Mouse (Mus musculus) neutrophil, adult 5-6 weeks (primary cell): ENCODE measurements around the gene Zfp362. TPM values are rescaled to one million over a fixed set of nuclear protein-coding genes. Genes with fewer than 3 reads are reported as not detected.
A peak's percentile ranks its signal among the peaks of the same experiment; 100 is the strongest.

ENCODE experiments used
- ATAC-seq: fragments of 151-379, 151-347 bp; 2 replicates; pipeline ENCODE4 v1.8.0; 2017; ENCODE audit warnings: mild to moderate bottlenecking, moderate TSS enrichment; ENCODE audit not compliant: insufficient number of reproducible peaks, poor library complexity, low FRiP score, severe bottlenecking; ENCODE audit errors: extremely low read depth
- total RNA-seq: library from RNA; stranded (forward); fragments of 200-1000 nt; gene quantifications from 2 replicates; pipeline ENCODE4 v1.2.3, GENCODE M21; 2017

Gene Zfp362
- total RNA-seq, 1 experiment from 2014 or later = 7.8 TPM

GRCm38 (mm10) chr4:128773820-128774219 is 32.0 kb downstream of the Zfp362 start:
- no peak for ATAC-seq

DNA sequence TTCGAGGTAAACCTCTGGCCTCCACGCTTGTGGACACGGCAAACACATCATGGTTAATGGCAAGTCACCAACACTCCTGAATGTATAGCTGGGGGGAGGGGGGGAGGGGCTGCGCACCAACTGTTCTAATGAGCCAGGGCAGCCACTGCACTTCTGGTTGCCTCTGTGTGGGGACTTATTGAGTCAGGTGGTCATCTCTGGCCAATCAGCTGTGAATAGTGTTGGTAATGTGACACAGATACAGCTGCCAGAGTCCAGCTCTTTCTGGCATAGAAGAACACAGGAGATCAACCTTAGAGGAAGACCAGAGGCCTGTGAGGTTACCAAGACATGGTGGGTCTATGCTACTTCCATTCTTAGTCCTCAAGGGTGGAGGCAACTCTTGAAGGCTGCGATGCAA is 35.1 kb downstream of the Zfp362 start:
- ATAC-seq = no peak

DNA sequence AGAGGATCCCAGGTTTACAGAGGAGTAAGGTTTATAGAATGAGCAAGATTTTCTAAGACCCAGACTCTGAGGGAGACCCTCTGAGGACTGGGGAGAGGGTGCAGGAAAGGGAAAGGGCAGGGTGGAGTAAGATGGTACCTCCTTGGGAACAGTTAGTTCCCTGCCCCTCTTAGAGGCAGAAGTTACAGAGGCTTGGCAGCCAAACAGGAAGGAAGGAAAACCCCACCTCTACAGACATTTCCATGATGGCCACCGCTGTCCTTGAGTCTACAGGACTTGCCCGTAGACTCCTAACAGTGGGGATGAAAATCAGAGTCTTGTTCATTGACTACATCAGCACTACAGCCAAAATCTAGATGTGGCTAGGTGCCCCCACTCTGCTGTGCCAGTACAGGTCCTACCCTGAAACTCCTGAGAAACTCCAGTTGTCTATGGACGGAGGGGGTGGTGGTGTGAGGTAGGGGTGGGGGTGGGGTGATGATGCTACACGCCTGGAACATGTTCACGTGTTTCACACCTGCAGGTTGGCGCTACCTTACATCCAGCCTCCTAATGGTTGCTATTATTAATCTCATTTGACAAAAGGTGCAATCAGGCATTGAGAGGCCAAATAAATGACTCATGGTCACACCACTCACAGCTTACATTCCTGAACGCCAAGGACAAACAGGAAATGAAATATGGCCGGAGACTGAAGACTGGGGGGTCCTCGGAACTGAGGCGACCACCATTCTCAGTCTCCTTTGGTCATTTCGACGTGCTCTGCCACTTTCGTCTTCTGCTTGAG is 36.1 kb downstream of the Zfp362 start:
- no peak for ATAC-seq

DNA sequence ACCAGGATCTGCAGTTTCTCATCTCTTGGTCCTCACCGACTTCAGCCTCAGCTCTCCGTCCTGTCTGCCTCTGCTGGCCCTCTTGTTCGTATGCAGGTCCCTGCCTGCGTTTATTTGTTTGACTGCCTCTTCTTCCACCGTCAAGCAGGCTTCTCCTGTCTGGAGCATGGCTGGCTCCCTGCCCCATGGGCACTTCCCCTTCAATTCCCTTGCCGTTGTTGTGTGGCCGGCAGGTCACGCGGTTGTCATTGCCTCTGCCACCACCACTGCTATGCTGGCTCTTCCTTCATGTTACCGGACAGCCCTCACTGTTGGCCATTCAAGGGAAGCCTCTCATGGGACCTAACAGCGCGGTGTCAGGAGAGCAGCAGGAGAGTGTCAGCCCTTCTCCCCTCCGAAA is 37.7 kb downstream of the Zfp362 start:
- 0 out of 2 replicates have a peak, but pooled peaks have one; percentile 3 for ATAC-seq

GRCm38 (mm10) chr4:128766929-128767328 is 38.9 kb downstream of the Zfp362 start:
- no peak for ATAC-seq

- ATAC-seq = no peak
Observed at GRCm38 (mm10) chr4:128760029-128760428, 45.8 kb downstream of the Zfp362 start.

DNA sequence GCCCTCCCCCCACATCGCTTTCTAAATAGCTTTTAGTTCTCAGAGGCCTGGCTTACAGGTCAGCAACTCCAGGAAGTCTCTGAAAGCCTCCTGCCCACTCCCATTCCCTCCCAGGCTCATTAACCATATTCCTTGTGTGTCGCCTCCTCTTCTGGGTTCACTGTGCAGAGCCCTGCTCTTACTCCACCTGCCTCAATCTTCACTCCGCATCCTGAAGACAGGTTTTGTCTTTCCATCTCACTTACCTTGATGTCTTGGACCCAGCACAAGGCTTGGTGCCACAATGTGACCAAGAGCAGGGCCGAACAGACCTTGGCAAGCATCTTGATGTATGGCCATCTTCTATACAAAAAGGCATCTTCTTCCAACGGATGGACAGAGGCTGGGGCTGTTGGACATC is 46.6 kb downstream of the Zfp362 start:
- no peak for ATAC-seq

DNA sequence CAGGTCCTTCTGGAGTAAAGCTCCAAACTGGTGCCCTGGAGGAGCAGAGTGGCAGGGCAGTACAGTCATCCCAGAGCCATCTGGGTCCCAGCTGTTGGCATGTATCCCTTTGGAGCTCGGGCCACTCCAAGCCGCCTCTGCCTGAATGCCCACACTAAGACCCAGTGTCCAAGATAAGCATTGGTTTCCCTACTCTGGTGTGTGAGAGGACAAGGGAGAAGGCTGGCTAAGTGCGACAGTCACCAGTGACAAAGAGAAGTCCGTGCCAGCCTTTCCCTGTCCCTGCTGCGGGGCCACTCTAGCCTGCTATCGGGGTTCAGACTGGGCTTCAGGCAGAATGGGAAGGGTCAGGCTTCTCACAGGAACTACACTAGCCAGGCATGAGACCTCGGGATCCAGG is 49.9 kb downstream of the Zfp362 start:
- ATAC-seq = no peak

DNA sequence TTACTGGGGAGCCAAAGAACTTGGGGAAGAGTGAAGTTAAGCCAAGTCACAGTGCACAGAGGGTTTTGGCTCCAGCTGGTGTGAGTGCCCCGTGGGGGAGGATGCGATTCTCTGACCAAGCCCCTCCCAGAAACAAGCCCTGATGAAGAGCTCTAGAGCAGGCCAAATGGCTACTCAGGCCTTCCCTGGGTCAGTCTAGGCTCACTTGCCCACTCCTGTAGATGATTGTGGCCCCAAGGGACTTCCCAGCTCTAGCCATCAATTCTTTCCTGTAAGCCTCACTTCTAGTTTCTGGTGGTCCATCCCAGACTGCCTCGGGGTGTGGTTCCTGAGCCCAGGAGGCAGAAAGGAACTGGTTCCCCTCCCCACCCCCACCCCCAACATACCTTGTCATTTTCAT is 50.8 kb downstream of the Zfp362 start, which contains the start of gene A3galt2:
TSS of gene A3galt2 (plus strand) at position 301 of the 400 bp plus-strand sequence.
- ATAC-seq = no peak

DNA sequence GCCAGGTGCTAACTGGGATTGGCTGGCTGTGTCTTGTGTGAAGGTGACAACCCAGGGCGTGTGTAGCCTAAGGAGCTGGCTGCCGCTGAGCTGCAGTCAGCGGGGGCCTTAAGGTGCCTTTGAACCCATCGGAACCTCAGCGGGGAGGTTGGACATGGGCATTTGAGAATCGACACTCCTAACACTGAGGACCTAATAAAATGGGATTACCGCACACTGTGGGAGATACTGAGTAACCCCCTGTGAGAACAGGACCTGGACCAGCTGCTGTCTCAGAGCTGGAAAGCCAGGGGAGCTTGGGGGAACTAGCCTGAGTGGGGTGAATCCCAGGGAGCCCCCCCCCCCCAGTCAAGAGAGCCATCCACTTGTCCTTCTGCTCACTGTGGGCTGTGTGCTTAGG is 52.3 kb downstream of the Zfp362 start:
- ATAC-seq = no peak

DNA sequence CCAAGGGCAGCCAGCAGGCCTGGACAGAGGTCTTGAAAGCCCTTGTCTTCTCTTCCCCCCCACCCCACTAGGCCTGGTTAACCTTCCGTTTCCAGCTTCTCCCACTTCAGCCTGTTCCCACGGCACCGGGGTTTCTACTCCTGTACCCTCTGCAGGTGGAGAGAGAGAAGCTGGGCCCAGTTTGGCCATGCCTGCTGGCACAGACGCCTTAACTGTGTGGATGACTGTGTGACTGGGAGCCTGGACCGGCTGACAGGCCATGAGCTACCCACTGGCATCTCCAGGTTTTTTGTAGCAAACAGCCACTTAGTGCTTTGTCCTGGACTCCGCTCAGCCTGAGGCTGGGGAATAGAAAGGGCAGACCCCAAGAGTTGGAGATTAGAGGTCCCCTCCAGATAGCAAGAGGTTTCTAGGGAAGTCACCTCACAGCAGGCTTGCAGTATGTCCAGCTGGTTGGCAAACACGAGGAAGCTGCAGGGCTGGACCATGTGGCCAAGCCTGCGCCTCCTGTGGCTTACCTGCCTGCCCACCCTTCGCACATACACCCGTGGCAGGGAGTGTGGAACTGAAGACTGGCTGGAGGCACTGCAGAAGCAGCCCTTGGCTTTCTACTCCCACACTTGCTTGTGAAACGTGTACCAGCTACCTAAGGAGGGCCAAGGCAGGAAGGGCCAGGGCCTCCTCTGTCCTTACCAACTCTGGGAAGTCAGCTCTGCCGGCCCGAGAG is 53.7 kb downstream of the Zfp362 start:
- ATAC-seq = no peak

GRCm38 (mm10) chr4:128751006-128751405 is 54.8 kb downstream of the Zfp362 start:
- ATAC-seq = no peak

GRCm38 (mm10) chr4:128748309-128748708 is 57.5 kb downstream of the Zfp362 start:
- ATAC-seq = no peak

DNA sequence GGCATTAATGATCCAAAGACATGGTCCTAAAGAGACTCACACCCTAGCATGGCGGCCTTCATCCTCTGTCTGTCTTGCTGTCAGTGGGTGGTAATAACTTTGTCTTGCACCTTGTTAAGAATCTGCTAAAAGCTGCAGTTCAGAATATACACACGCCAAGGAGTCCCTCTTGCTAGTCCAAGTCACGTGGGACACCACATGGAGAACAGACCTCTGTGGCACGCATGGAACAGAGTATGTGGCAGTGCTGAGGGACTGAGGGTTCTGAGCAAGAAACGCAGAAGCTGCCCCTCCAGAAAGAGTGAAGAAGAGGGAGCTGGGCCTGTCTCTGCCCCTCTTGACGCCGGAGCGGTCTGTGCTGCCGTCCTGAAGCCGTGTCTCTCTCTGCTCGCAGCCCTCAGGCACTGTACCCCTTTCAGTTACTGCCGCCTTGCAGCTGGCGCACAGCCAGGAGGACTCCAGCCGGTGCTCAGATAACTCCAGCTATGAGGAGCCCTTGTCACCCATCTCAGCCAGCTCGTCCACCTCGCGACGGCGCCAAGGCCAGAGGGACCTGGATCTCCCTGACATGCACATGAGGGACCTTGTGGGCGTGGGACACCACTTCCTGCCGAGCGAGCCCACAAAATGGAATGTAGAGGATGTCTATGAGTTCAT is 58.1 kb downstream of the Zfp362 start:
- no peak for ATAC-seq

DNA sequence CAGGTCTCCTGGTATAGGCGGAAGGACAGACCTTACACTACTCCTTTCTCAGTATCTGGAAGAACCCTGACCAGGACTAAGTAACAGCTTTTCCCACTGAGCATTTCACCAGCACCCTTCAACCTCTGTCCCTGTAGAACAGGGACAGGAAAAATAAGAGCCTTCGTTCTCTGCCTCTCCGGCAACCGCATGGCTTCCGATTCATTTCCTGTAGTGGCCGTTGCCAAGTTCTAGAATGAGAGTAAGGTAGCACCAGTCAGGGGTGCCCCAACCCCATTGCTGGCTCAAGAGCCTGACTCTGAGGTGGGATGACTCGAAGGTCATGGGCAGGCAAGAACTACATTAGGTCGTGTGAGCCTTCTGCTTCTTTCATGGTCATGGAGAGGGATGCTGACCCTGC is 60.7 kb downstream of the Zfp362 start:
- no peak for ATAC-seq

DNA sequence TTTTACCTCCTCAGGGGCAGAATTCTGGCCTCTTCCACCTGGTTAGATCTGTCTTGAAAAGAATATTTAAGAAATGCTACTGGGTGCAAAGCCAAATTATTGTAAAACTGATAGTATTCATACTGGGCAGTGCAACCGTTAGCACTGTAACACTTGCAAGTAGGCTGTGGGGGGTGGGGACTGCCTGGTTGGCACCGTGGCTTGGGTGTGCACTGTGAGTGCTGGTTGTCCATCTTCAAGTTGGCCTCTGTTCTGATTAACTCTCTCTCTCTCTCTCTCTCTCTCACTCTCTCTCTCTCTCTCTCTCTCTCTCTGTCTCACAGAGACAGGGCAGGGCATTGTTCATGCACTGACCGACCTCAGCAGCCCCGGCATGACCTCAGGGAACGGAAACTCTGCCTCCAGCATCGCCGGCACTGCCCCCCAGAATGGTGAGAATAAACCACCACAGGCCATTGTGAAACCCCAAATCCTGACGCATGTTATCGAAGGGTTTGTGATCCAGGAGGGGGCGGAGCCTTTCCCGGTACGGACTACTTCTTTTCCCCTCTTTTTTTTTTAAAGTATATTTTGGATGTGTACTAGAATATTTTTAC is 62.7 kb downstream of the Zfp362 start:
- ATAC-seq = no peak

- no peak for ATAC-seq
Observed at GRCm38 (mm10) chr4:128742379-128742970, 63.4 kb downstream of the Zfp362 start.

DNA sequence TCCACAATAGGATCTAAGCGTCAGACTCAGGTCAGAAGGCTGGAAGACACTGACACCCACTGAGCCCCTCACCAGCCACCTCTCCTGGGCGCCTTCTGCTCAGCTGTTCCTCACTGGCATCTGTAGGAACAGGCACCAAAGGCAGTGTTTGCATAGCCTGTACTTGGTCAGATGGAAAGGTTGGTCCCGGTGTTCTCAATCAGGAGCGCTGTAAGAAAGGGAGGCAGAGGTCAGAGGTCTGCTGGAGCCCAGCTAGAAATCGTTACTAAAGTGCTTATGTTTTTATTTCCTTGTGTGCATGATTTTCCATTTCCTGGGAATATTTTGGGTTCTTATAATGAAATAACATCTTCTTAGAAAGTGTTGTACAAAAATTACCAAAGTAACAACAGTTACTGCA is 63.9 kb downstream of the Zfp362 start:
- ATAC-seq = no peak

DNA sequence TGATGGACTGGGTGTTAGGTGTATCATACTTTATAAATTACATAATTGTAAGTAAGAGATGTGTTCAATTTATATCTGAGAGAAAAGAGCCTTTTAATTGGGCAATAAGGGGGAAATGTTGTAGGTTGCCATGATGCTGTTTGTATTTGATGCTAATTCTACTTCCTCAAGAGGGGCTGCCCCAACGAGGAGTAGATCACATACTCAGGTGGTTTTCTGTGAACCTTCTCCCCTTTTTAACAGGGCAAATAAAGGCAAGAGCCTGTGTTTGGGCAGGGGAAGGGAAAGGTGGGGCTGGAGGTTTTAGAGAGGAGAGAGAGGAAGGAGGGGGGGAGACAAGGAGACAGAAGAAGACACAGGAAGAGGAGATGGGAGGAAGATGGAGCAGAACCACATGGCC is 65.0 kb downstream of the Zfp362 start:
- no peak for ATAC-seq
